Mouse (Mus musculus) 3134 (cell line): ENCODE measurements around the gene Cdc5l.
"Not testable (repeated sequence)": the region's sequence is repeated elsewhere in the genome, so short reads cannot be mapped to it uniquely, and the experiment has no call there.

Source experiments
- DNase-seq: peaks from one replicate; pipeline ENCODE4 v3.0.0-alpha.2; 2011; ENCODE audit warnings: low spot score; ENCODE audit not compliant: insufficient read length; ENCODE audit errors: extremely low read depth

Cdc5l gene

GRCm38 (mm10) chr17:45445923-45446322, 12.4 kb upstream of the Cdc5l start:
- DNase-seq, result no peak

- DNase-seq, result no peak
These were observed 689 bp upstream of the Cdc5l start for GRCm38 (mm10) chr17:45434262-45434590.

GRCm38 (mm10) chr17:45432706-45433398, 685 bp downstream of the Cdc5l start:
- DNase-seq, result no peak

- no peak for DNase-seq
These were observed 1.5 kb downstream of the Cdc5l start for GRCm38 (mm10) chr17:45432007-45432406.

GRCm38 (mm10) chr17:45417387-45417786, 16.1 kb downstream of the Cdc5l start:
- DNase-seq, result no peak

GRCm38 (mm10) chr17:45411617-45412016, 21.9 kb downstream of the Cdc5l start:
- DNase-seq, result not testable (repeated sequence)

- no peak for DNase-seq
These were observed 24.8 kb downstream of the Cdc5l start for GRCm38 (mm10) chr17:45408719-45409118.

- DNase-seq, result peak; percentile 25
These were observed 27.3 kb downstream of the Cdc5l start for GRCm38 (mm10) chr17:45406281-45406680.

GRCm38 (mm10) chr17:45403207-45403606, 30.3 kb downstream of the Cdc5l start:
- no peak for DNase-seq

GRCm38 (mm10) chr17:45402601-45403000, 30.9 kb downstream of the Cdc5l start:
- DNase-seq, result no peak

- no peak for DNase-seq
These were observed 31.4 kb downstream of the Cdc5l start for GRCm38 (mm10) chr17:45402126-45402525.

- DNase-seq, result peak; percentile 21
These were observed 32.2 kb downstream of the Cdc5l start for GRCm38 (mm10) chr17:45401126-45401905.

GRCm38 (mm10) chr17:45398021-45398420, 35.5 kb downstream of the Cdc5l start:
- DNase-seq, result no peak

GRCm38 (mm10) chr17:45397541-45397940, 36.0 kb downstream of the Cdc5l start:
- DNase-seq, result no peak

GRCm38 (mm10) chr17:45394612-45395011, 38.9 kb downstream of the Cdc5l start:
- no peak for DNase-seq

- DNase-seq, result no peak
These were observed 39.8 kb downstream of the Cdc5l start for GRCm38 (mm10) chr17:45393765-45394164.

- no peak for DNase-seq
These were observed 43.6 kb downstream of the Cdc5l start for GRCm38 (mm10) chr17:45389896-45390295.

GRCm38 (mm10) chr17:45386986-45387385, 46.6 kb downstream of the Cdc5l start:
- DNase-seq, result no peak

GRCm38 (mm10) chr17:45383305-45383704, 50.2 kb downstream of the Cdc5l start:
- no peak for DNase-seq

GRCm38 (mm10) chr17:45379271-45379784, 54.2 kb downstream of the Cdc5l start:
- DNase-seq, result no peak

GRCm38 (mm10) chr17:45377323-45377722, 56.2 kb downstream of the Cdc5l start:
- DNase-seq, result no peak
